Mouse (Mus musculus): ENCODE measurements around the gene Ap1m1. TPM values are rescaled to one million over a fixed set of nuclear protein-coding genes. Genes with fewer than 3 reads are reported as not detected.

Gene Ap1m1
- polyA plus RNA-seq, 1 experiment from 2014 or later = 110 TPM

DNA sequence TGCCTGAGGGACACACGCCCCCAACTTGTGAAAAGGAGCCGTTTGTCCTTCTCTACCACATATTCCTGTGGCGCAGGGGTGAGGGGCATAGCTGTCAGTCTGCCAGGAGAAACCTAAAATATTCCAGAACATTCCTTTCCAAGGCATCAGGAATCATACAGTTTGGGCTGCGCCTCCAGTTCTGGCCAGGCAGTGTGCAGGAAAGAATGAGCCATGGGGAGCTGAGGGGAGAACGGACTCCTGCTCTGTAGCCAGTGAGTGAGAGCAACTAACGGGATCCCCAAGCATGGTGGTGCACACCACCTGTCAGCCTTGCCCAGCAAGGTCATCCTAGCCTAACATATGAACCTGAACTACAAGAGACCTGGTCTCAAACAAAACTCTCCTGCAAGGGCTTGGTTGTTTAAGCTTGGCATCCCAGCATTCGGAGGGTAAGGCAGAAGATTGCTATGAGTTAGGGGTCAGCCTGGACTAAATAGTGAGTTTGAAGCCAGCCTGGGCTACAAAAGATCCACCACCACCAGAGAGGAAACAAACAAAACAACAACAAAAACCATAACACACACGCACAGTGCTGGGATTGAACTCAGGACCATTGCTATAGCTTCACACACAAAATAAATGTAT, 63.3 kb downstream of the Ap1m1 start:
- Histone ChIP-seq H3K27ac (ENCODE audit: low read depth, low read length) (peak overlapping the region; percentile 57; the same call in 1 of the 2 replicates), H3K27me3 (ENCODE audit: control insufficient read depth, insufficient read depth, low read length) (no peaks in the 10 kb centered on the region), H3K9me3 (replicated peaks; ENCODE audit: control insufficient read depth, low read length) (no peaks in the 10 kb centered on the region), H3K9ac (ENCODE audit: low read depth, low read length) (no peak overlapping the region), H3K36me3 (ENCODE audit: control insufficient read depth, insufficient read depth, low read length) (no peaks in the 10 kb centered on the region), H3K4me2 (no peak overlapping the region), H3K4me1 (ENCODE audit: control insufficient read depth, insufficient read depth, low read length) (peaks cover 7% of the 10 kb centered on the region; the same call in 1 of the 2 replicates), H3K4me3 (ENCODE audit: low read depth, low read length) (no peak overlapping the region)
- 59% methylated on average over 8 of the region's 8 CpGs for WGBS (ENCODE audit: insufficient replicate concordance)
- ATAC-seq (replicated peaks; ENCODE audit: insufficient number of reproducible peaks, low FRiP score, low TSS enrichment) = no peak

DNA sequence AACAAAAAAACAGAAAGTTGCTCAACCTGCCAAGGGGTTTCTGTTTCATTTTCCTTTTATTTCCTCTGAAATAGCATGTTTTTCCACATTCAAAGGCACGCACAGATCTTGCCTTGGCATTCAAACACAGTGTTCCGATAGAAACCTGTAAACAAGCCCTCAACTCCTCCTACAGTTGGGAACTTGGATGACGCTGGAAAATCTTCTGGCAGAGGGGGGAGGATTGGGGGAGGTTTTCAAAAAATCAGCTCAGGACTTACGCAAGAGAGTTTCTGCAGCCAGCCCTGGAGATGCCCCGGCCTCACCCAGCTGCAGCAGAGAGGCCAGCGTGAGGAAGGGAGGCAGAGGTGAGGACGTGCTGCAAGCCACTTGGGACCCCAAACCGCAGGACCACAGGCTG, 63.8 kb downstream of the Ap1m1 start:
- Histone ChIP-seq H3K9me3 (replicated peaks; ENCODE audit: control insufficient read depth, low read length) (no peaks in the 10 kb centered on the region), H3K27me3 (ENCODE audit: control insufficient read depth, insufficient read depth, low read length) (no peaks in the 10 kb centered on the region), H3K27ac (ENCODE audit: low read depth, low read length) (no peak overlapping the region), H3K4me3 (ENCODE audit: low read depth, low read length) (no peak overlapping the region), H3K4me2 (no peak overlapping the region), H3K9ac (ENCODE audit: low read depth, low read length) (no peak overlapping the region), H3K4me1 (ENCODE audit: control insufficient read depth, insufficient read depth, low read length) (peaks cover 7% of the 10 kb centered on the region; the same call in 1 of the 2 replicates), H3K36me3 (ENCODE audit: control insufficient read depth, insufficient read depth, low read length) (no peaks in the 10 kb centered on the region)
- ATAC-seq (replicated peaks; ENCODE audit: insufficient number of reproducible peaks, low FRiP score, low TSS enrichment) = no peak
- WGBS (ENCODE audit: insufficient replicate concordance) = 57% methylated on average over 8 of the region's 8 CpGs

DNA sequence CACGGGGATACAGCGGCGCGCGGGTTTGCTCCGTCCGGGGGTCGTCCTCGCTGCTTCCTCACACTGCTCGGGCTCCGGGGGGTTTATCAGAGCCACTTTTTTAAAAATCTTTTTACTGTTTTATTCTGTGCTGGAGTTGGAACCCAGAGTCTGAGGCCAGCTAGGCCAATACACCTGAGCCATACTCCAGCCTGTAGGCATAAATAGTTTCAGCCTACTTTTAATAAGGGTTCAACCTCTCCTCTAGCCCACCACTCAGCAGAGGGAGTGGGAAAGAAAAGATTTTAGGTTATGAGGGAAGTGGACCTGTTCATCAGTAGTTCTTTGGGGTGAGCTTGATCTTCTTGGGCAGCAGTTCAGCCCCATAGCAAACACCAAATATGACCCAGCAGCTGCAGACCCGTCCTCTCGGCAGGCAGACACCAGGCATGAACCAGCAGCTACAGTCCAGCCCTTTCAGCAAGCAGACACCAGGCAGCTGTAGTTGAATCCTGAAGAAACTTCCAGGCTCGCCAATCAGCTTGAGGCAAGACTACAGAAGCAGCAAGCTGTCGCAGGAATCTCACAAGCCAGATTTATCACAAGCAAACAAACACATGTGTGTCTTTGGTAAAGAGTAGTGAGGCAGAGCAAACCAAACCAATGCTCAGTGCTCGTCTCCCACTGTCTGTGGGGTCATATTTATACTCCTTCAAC, 65.5 kb downstream of the Ap1m1 start, which contains the start of gene Gm10282:
TSS of gene Gm10282 (minus strand) at position 51 of the 696 bp plus-strand sequence.
- Histone ChIP-seq H3K4me3 (ENCODE audit: low read depth, low read length) (no peak within 1 kb of the TSS), H3K27me3 (ENCODE audit: control insufficient read depth, insufficient read depth, low read length) (no peaks in the 10 kb centered on the region), H3K27ac (ENCODE audit: low read depth, low read length) (no peak within 1 kb of the TSS), H3K4me1 (ENCODE audit: control insufficient read depth, insufficient read depth, low read length) (peaks cover 10% of the 10 kb centered on the region; the same call in 1 of the 2 replicates), H3K36me3 (ENCODE audit: control insufficient read depth, insufficient read depth, low read length) (no peaks in the 10 kb centered on the region), H3K9ac (ENCODE audit: low read depth, low read length) (no peak within 1 kb of the TSS), H3K4me2 (no peak within 1 kb of the TSS), H3K9me3 (replicated peaks; ENCODE audit: control insufficient read depth, low read length) (no peaks in the 10 kb centered on the region)
- no peak for ATAC-seq (replicated peaks; ENCODE audit: insufficient number of reproducible peaks, low FRiP score, low TSS enrichment)
- WGBS (ENCODE audit: insufficient replicate concordance) = 69% methylated on average over 15 of the region's 16 CpGs

DNA sequence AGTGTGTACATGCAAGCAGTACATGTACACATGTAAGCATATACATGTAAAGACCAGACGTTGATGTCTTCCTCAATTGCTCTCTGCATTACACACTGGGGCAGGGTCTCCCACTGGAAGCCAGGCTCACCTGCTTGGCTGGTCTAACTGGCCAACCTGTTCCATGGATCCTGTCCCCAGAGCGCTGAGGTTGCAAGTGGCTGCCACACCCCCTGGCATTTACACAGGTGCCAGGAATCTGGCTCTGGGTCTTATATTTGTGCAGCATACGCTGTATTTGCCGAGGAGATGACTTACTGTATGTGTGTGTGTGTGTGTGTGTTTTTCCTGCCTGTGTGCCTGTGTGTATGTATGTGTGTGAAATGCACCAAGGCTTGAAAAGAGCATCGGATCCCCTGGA, 67.1 kb downstream of the Ap1m1 start:
- Histone ChIP-seq H3K9me3 (replicated peaks; ENCODE audit: control insufficient read depth, low read length) (no peaks in the 10 kb centered on the region), H3K4me1 (ENCODE audit: control insufficient read depth, insufficient read depth, low read length) (peaks cover 13% of the 10 kb centered on the region), H3K4me3 (ENCODE audit: low read depth, low read length) (no peak overlapping the region), H3K27ac (ENCODE audit: low read depth, low read length) (no peak overlapping the region), H3K36me3 (ENCODE audit: control insufficient read depth, insufficient read depth, low read length) (no peaks in the 10 kb centered on the region), H3K9ac (ENCODE audit: low read depth, low read length) (no peak overlapping the region), H3K27me3 (ENCODE audit: control insufficient read depth, insufficient read depth, low read length) (no peaks in the 10 kb centered on the region), H3K4me2 (no peak overlapping the region)
- ATAC-seq (replicated peaks; ENCODE audit: insufficient number of reproducible peaks, low FRiP score, low TSS enrichment) = no peak
- WGBS (ENCODE audit: insufficient replicate concordance) = 75% methylated on average over 5 of the region's 5 CpGs

Other genes starting within 250 kb of the Ap1m1 start
- 0.30 and 0.39 TPM in 2 replicates for gene Cyp4f18, start 230.4 kb upstream of the Ap1m1 start, polyA plus RNA-seq (2014; fragmentation: Nextera tagmentation; extraction: Ambion mirVana)
- gene Olfr372, start 198.8 kb upstream of the Ap1m1 start, polyA plus RNA-seq (2014; fragmentation: Nextera tagmentation; extraction: Ambion mirVana) = not detected in 2 replicates
- gene Olfr373, start 156.8 kb upstream of the Ap1m1 start, polyA plus RNA-seq (2014; fragmentation: Nextera tagmentation; extraction: Ambion mirVana) = not detected in 2 replicates
- gene Olfr374, start 133.0 kb upstream of the Ap1m1 start, polyA plus RNA-seq (2014; fragmentation: Nextera tagmentation; extraction: Ambion mirVana) = 0.23 TPM in 1 of 2 replicates, not detected in the other
- gene Tpm4, start 105.0 kb upstream of the Ap1m1 start, polyA plus RNA-seq (2014; fragmentation: Nextera tagmentation; extraction: Ambion mirVana) = 405 and 429 TPM in 2 replicates
- gene Rab8a, start 78.8 kb upstream of the Ap1m1 start, polyA plus RNA-seq (2014; fragmentation: Nextera tagmentation; extraction: Ambion mirVana) = 65.5 and 71.6 TPM in 2 replicates
- 0.11 TPM in 1 of 2 replicates, not detected in the other for gene Hsh2d, start 50.4 kb upstream of the Ap1m1 start, polyA plus RNA-seq (2014; fragmentation: Nextera tagmentation; extraction: Ambion mirVana)
- not detected in 2 replicates for gene Cib3, start 27.2 kb upstream of the Ap1m1 start, polyA plus RNA-seq (2014; fragmentation: Nextera tagmentation; extraction: Ambion mirVana)
- not detected in 2 replicates for gene Gm11034, start 26.4 kb upstream of the Ap1m1 start, polyA plus RNA-seq (2014; fragmentation: Nextera tagmentation; extraction: Ambion mirVana)
- 44.7 and 45.1 TPM in 2 replicates for gene Fam32a, start 20.3 kb upstream of the Ap1m1 start, polyA plus RNA-seq (2014; fragmentation: Nextera tagmentation; extraction: Ambion mirVana)
- 22.5 and 25.2 TPM in 2 replicates for gene Gm10282, start 65.2 kb downstream of the Ap1m1 start, polyA plus RNA-seq (2014; fragmentation: Nextera tagmentation; extraction: Ambion mirVana)
- gene Klf2, start 79.0 kb downstream of the Ap1m1 start, polyA plus RNA-seq (2014; fragmentation: Nextera tagmentation; extraction: Ambion mirVana) = 16.7 and 17.7 TPM in 2 replicates
- 49.7 and 49.9 TPM in 2 replicates for gene Eps15l1, start 181.4 kb downstream of the Ap1m1 start, polyA plus RNA-seq (2014; fragmentation: Nextera tagmentation; extraction: Ambion mirVana)
- 0.82 and 1.2 TPM in 2 replicates for gene Calr3, start 203.9 kb downstream of the Ap1m1 start, polyA plus RNA-seq (2014; fragmentation: Nextera tagmentation; extraction: Ambion mirVana)
- 9.2 and 10.3 TPM in 2 replicates for gene 1700030K09Rik, start 203.9 kb downstream of the Ap1m1 start, polyA plus RNA-seq (2014; fragmentation: Nextera tagmentation; extraction: Ambion mirVana)
- 42.2 and 44.5 TPM in 2 replicates for gene Cherp, start 235.2 kb downstream of the Ap1m1 start, polyA plus RNA-seq (2014; fragmentation: Nextera tagmentation; extraction: Ambion mirVana)